Mouse (Mus musculus) layer of hippocampus, postnatal 10 days (tissue): ENCODE data around the gene Gm20696. TPM values are rescaled to one million over a fixed set of nuclear protein-coding genes. Genes with fewer than 3 reads are reported as not detected.

ENCODE experiments used
- DNase-seq, 2 experiments: peaks; one replicate each; pipeline ENCODE4 v3.0.0; 2021; ENCODE audit warnings: low spot score in 2 of 2
- total RNA-seq, 2 experiments: library from RNA; stranded (reverse); gene quantifications; 2 replicates each; pipeline ENCODE4 v1.2.3; 2021

Gene Gm20696
- total RNA-seq, 2 experiments from 2014 or later = 7.1 to 8.8 TPM

DNA sequence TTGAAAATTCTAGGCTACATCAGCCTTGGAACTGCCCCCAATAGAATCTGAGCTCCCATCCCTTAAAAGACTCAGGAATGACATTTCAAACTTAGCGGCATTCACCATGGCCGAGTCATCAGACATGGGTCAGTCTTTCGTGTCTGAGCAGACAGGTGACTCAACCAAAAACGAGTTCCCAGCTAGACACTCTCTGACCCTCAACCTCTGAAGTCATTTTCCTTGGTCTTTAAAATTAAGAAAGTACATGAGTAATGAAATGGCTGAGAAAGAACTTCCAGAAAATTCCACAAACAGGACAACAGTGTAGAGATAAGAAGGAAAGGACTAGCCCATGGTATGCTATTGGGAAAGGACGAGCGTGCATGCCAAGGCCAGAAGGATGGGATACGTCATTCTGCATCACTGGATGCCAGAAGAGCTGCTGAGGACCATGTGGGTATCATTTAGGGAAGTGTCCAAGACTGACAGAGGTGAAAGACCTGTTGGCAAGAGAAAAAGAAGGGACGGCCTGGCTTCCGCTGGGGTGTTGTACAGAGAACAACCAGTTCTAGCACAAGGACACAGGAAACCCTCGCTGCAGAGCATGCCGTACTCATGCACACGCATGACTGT, 219.7 kb downstream of the Gm20696 start:
- no peak for DNase-seq

DNA sequence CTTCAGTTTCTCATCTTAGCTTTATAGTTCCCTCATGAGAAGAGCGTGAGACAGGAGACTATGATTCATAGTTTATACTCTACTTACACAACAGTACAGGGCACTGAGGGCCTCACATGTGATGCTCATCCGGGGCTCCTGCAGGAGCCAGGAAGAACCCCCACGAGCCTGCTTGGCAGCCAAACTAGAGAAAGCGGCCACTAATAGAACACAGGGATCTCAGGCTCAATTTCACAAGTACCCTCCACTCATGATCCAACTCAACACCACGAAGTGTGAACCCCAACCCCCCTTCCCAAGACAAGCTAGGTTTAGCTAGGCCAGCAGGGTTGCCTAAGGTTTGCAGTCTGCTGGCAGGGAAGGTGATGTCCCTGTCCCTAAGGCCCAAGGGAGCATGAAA, 223.1 kb downstream of the Gm20696 start:
- no peak for DNase-seq

DNA sequence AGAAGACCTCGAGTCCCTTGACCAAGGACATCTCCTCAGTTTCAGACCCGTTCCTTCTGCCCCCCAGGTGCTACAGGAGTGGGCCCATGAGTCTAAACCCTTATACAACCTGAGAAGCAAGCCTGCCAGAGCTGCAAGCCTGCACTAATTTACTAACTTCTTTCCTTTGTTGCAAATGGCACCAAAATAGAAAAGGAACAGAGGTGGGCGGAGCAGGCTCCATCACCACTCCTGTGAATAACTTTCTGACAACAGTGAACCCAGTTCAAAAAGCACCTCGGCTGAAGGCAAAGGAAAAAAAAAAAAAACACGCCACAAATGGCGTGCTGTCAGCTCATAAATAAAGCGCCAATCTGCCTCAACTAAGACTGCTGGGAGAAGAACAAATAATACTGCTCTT, 225.5 kb downstream of the Gm20696 start:
- no peak for DNase-seq

DNA sequence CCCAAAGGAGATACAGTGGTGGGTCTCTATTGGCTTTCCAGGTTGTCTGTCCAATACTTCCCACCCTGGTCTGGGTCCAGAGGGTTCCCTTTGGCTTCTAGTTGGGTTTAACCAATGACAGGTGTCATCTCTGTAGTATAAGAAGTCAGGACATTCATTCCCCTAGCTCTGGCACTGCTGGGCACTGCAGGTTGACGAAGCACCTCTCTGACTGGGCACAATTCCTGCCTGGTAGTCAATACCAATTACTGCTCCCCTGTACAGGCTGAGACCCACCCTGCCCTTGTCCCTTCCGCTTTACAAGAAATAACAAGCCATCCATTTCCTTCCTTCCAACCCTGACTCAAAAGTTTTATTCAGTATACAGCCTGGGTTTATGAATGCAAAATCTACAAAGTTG, 226.0 kb downstream of the Gm20696 start:
- no peak for DNase-seq

DNA sequence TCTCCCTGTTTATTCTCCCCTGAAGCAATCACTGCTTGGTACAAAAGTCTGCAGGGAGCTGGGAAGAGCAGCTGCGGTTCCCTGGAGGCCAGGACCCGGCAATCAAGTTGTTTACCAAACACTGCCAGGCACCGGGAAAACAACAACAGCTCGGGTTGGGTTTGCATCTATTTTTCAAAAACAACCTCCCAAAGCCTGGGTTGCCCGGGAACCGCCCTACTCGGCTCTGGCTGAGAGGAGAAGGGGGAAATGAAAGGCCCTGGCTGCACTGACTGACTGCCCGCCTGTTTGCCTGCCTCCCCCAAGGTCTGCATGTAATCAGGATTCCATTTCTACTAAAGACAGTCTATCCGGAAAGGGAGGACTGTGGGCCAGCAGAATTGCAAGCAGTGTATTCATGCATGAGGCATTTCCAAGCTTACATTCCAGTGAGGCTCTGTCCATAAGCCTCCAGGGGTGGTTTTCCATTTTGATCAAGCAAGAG, 226.7 kb downstream of the Gm20696 start:
- peak; percentile 27 to 37 for DNase-seq

DNA sequence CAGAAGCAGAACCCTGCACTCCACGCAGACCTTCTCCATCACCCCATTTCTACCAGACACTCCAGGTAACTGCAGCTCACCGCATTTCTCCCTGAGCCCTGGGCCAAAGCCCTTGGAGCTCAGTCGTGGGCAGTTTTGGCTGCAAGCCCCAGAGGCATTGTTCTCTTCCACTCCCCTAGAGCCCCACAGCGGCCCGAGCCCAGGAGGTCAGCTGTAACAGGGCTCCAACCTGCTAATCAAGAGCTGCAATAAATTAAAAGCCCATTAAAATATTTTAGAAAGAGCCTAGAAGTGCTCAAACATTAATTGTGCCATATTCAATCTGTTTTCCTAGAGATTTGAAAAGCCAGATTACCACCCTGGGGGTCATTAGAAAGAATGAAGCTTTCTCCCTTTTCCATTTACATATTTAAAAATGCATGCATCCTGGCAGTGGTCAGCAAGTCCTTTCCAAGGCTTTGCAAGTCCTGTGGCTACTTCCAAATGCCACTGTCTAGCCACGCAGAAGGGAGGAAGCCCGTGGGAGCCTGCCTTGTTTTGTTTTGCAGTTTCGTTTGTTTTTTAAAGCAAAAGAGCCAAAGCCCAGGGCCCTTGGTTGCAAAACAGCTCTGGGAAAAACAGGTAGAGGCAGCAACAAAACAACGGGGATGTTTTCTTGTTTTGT, 227.3 kb downstream of the Gm20696 start:
- peak; percentile 19 to 40 for DNase-seq

DNA sequence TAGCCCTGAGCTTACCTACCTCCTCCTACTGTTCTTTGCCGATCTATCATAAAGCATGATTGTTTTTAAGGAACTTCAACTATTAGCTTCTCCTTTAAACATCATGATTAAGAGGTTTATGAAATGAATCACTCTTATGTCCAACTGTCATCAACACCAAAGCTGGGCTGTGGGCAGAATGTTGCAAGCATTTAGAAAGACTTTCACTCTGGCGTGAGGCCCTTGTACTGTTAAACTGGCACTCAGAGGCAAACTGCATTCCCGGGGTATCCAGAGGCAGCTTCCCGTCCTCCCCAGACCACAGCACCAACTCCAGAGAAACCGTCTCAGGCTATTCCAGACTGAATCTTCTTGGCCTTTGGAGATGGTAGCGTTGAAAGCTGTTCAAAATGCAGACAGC, 230.2 kb downstream of the Gm20696 start:
- no peak for DNase-seq

DNA sequence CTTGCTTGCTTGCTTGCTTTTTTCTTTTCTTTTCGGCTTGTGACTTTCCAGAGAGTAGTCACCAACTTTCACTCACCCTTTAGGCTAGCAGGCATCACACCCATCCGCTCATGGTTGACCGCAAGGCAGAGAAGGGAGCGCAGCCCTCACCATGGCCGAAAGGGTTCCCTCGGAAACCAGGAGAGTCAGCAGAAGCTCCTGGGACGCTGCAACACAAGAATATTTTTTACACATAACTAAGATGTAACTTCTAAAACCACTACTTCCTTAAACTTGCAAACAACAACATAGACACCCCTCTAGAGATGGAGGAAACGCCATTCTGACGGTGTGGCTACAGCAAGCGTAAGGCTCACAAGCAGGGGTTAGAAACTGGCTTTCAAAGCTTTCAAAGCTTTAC, 231.5 kb downstream of the Gm20696 start:
- no peak for DNase-seq

DNA sequence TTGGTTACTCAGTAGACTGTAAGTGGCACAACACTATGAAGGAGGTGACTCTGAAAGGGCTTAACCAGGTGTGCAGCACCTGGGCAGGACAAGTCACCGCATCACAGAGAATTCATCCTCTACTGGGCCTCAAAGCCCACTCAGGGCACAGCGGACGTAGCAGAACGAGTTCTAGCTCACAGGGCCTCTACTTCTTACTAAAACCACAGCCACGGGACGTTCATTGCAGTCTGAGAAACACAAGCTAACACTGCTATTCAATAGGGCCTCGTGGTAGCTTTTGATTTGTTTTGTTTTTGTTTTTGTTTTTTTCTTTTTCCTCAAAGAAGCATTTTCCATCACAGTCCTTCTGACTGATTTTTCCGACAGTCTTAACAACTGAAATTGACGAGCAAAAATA, 233.6 kb downstream of the Gm20696 start:
- no peak for DNase-seq

DNA sequence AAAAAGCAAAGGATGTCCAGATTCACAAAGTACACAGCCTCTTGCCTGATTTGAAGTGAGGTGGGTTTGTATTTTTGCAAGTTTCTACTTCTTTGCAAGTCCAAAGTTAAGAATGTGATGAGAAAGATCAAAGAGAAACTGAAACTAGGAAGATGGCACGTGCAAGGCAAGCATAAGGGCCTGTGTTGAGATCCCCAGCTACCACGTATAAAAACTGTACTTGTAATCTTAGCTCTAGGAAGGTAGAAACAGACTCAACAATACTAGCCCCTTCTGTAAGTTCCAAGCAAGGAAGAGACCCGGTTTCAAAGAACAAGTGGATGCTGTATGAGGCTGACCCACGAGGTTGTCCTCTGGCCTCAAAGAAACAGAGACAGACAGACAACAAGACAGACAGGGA, 234.7 kb downstream of the Gm20696 start:
- no peak for DNase-seq

DNA sequence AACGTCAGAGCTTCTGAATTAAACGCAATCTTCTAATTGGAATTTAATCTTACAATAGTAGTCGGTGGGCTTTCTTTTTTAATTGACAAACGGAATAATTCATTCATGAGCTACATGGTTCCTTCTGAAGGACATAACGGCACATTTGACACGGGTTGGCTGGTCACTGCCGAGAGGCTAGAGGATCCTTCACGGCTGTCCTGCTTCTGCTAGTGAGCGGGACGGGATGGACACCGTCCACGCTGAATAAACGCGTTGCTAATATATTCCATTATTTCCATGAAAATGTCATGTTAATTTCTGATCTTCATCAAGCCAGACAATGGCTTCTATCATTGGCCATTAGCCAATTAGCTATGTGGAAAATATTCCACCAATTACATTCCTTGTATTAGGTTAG, 236.0 kb downstream of the Gm20696 start:
- DNase-seq = no peak

DNA sequence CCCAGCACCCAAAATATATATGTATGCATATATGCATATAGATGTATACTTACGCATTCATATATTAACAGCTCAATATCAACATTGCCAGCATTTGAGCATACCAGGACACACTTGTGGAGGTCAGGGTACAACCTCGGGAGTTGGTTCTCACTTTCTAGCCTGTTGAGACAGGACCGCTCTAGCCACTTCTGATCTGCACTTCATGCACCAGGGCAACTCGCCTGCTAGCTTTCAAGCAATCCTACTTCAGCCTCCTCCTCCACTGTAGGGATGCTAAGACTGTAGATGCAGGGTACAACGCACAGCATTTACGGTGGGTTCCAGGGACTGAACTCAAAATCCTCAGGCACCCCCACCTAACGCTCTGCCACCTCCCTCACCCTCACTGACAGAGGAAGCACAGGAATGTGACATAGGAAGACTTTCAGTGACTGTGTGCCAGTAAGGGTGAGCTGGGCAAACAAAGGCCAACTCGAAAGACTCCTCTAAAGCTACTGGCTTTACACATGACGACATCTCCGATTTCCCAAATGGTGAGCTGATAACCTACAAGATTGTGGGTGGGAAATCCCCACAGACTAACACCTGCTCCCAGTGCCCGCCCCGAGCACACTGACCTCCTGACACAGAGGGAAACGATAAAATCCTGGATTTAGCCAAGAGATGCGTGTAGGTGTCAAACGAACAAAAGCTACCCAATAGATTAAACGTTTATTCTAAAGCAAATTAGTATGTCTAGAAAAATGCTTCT, 237.0 kb downstream of the Gm20696 start:
- no peak for DNase-seq

DNA sequence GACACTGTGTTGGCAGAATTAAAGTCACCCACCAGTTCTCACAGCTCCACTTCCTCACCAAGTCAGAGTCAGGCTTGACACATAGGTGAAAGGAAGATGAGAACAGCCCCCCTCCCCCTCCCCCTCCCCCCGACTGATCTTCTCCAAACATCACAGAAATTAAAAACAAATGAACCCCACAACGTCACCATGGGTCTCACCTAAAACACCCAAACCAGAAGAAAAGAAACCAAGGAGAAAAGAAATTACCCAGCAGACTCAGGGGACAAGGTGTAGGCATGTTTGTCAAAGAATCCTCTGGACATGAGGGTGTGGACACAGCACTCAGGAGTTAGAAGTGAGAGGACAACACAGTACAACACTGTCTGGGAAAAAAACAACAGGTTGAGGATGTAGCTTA, 237.6 kb downstream of the Gm20696 start:
- no peak for DNase-seq

DNA sequence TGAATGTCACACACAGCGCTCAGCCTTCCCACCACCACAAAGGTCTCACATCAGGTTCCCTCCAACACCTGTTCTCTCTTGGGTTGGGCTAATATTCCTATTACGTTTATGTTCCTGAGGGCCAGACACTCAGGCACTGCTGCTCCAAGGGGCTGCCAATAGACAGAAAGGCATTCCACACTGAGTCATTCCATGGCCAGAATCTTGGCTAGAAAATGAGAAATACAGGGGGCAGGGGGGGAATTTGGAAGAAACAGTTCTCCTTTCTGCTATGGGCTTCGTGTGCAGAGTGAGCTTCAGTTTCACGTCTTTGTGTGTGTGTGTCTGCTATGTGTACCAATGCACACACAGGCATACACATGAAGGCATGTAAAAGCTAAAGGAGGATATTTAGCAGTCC, 239.3 kb downstream of the Gm20696 start:
- DNase-seq = no peak

DNA sequence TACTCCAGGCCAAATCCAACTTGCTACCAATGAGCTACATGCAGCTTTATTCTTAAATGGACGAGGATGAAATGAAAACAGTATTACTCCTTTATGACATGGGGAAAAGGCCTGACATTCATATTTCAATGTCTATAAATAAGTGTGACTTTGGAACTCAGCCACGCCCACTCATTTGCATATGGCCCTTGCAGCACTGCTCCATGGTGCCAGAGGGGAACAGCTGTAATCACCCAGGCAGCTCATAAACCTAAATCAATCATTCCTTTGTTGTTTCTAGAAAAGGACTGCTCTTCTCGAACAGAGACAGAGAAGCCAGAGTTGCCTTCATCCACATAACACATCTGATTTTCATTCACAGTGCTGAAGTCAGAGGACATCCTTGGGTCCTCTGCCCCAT, 241.6 kb downstream of the Gm20696 start:
- no peak for DNase-seq

DNA sequence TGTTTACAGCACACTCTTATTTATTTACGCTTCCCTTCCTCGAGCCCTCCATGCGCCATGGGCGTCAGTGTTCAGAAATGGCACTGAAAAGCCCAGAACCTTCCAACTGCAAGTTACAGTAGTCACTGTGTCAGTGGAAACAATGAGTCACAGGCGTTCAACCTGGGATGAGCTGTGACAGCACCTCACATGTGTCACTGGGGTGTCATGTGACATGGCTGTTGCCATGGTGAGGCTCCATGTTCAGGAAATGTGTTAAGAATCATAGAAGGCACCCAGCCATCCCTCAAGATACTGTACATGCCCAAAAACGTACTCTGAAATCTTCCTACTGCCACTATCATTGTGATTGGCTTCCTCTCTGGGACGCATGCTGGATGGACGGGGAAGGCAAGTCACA, 245.9 kb downstream of the Gm20696 start:
- no peak for DNase-seq

DNA sequence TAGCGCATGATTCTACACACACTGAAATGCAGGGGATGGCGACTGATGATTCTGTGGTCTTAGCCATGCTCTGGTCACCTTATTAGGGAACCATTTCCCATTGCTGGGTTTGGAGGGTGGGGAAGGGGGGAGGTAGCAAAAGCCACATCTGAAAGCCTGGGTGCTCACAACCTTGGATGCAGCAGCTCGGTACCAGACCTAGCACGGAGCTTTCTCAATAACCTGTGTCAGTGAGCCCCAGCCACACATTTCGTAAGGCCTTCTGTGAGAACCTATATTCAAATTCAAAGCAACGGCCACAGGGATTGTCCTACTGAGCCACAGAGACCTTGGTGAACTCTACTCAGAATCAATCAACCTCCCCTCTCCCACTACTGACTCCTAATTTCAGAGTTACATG, 254.0 kb downstream of the Gm20696 start:
- DNase-seq = no peak

DNA sequence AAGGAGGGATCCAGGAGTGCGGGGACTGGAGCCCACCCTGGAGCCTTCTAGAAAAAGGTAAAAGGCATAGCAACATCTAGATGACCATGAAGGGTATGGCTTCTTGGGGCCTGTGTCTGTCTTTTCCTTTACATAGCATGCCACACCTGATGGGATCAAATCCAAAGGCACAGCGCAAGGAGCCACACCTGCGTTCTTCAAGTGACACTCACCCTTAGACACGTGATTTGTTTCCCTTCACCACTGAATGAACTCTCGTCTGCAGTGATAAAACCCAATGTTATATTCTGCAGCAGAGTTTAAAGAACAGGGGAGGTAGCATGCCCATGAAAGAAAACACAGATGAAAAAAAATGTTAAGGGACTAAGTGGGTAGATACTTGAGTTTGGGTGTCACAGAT, 257.0 kb downstream of the Gm20696 start:
- no peak for DNase-seq

DNA sequence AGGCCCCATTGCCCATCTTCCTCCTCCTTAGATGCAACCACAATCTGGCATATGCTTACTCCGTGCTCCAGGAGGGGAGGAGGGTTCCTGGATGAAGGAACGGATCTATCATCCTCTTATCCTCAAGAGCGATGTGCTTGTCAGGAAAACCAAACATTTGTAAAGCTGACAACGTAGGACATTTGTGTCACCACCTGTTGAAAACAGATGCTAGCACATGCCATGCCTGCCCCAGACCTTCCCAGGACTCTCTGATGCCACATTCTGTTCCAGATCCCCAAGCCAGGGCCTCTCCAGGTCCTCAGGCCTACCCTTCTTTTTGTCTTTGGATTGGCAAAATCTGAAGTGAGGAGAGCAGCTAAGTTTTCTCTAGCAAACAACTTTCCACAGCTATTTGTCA, 257.7 kb downstream of the Gm20696 start:
- DNase-seq = no peak

DNA sequence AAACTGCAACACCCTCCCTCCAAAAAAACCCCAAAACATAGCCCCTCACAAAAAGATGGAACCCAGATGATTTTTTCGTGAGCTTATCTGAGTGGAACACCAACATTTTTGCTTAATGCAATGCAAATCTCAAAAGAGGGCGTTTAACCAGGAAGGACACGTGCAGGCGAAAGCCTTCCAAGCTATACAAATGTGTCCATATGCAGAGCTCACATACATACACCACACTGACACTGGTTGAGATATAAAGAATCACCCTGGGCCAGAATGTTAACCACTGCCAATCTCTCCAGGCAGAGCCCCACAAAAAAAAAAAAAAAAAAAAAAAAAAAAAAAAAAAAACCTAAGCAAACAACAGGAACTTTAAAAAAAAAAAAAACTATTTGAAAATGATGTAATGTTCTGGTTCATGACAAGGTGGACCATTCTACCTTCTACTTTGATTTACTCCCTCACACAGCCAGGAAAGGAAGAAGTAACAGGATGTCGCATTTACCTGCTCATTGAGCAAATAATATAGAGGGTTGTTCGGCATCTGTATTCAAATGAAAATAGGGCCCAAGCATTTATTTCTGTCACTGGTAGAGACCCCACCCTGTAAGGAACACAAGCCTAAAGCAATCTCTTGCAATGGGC, 262.7 kb downstream of the Gm20696 start:
- DNase-seq = no peak

DNA sequence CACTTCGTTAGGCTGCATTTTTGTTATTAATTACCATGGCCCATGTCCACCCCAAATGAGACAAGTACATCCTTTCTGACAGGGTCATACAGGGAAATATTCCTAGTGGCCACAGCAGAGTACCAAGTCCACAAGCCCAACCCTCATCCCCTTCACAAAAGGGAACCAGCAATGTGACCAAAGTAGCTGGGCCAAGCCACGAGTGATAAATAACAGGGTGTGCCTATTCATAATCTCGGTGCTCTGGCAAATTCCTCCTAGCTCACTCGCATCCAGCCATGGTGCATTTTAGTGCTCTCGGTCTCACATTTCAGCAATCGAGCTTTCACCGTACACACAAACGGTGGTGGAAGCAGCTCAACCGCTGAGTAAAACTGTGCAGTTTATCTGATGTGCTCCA, 263.7 kb downstream of the Gm20696 start:
- DNase-seq = no peak

DNA sequence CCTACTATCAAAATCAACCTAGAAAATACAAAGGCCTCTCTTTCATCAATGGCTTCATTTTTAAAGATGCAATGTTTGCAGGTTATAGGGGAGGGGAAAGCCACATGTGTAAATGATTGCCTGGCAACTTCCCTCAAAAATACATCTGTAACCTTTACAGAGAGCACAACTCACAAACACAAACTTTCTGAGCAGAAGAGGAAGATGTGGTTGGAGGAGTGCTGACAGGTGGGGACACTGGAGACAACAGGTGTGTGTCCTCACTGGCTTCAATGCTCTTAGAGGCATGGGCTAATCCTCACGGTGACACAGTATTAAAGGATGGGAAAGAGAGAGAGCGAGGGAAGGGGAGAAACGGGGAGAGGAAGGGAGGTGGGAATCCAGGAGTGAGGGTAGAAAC, 264.2 kb downstream of the Gm20696 start:
- no peak for DNase-seq
